Mouse (Mus musculus) liver, postnatal 0 days (tissue): ENCODE results near the gene Lamc2.

Source experiments
- CTCF ChIP-seq: sonication (generic); IDR thresholded peaks from 2 replicates; pipeline ENCODE4 v1.5.1; 2016; ENCODE audit warnings: antibody characterized with exemption, low read depth
- EP300 ChIP-seq: IDR thresholded peaks from 2 replicates; pipeline ENCODE4 v1.6.1; 2016; ENCODE audit warnings: antibody characterized with exemption, low read depth, mild to moderate bottlenecking

DNA sequence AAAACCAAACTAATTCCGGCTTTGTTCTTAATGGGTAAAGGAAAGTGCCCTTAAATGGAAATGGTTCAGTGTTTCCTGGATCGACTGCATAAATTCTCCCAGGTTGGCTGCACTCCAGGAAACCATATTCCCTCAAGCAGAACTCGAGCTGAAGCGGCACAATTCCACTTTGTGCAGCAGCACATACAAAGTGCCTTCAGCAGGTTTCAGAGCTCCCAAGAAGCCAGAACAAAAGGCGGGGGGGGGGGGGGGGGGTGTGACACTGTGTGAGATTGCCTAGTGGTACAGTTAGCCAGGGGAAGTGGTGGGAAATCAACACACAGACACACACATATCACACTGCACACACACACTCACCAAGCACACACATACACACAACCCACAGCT is 5.7 kb upstream of the Lamc2 start:
- TF ChIP-seq CTCF (no peak), EP300 (no peak)
